Mouse (Mus musculus) common myeloid progenitor, adult 5-6 weeks (primary cell): ENCODE measurements around the gene Gpm6b. TPM values are rescaled to one million over a fixed set of nuclear protein-coding genes. Genes with fewer than 3 reads are reported as not detected.

Source experiments
- ATAC-seq: replicated peaks from 2 replicates; pipeline ENCODE4 v1.8.0; 2016; ENCODE audit warnings: low read depth, mild to moderate bottlenecking, moderate TSS enrichment, inconsistent platforms; ENCODE audit not compliant: poor library complexity, severe bottlenecking
- total RNA-seq: library from RNA; stranded (forward); fragments of 200-1000, 187-1606 nt; gene quantifications from 2 replicates; pipeline ENCODE4 v1.2.3, GENCODE M21; 2017

The Gpm6b gene
- total RNA-seq, 1 experiment from 2014 or later = 0.82 TPM

GRCm38 (mm10) chrX:166348634-166349033 lies 109.9 kb downstream of the Gpm6b start:
- no peak for ATAC-seq

DNA sequence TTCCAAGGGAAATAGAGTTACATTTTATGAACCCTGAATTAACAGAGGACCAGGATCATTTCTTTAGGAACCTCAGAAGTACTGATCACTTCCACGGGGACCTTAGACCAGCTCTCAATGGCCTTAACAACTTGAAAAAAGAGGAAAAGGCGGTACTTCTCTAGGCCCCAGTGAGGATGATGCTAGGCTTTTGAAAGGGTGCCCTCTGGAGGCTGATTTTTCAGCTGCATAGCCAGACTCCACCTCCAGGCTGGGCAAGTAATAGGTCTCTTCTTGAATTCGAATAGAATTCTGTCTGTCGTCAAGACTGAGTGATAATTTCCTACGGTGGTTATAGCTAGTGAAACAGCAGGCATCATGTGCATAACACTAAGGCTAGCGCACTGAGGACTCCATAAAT lies 113.1 kb downstream of the Gpm6b start:
- ATAC-seq = peak; percentile 99

DNA sequence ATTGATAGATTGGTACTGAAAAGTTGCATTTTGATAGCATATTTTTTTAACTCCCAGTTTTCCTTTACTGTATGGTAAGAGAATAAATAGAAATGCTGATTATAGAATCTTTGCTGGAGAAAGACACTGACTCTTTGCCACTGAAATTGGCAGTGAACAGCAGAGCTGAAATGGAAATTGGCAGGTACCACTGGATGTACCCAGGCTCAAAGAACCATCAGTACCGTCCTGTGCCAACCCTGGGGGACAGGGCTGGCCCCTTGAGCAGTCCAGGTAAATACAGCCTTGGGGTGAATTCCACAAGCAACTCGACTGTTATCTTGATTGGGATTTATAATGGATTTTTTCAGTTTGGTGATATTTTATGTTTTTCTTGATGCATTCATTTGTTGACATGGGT lies 114.7 kb downstream of the Gpm6b start:
- no peak for ATAC-seq

GRCm38 (mm10) chrX:166354913-166355312 lies 116.2 kb downstream of the Gpm6b start:
- no peak for ATAC-seq

GRCm38 (mm10) chrX:166356276-166356675 lies 117.6 kb downstream of the Gpm6b start:
- ATAC-seq = 0 out of 2 replicates have a peak, but pooled peaks have one; percentile 47

DNA sequence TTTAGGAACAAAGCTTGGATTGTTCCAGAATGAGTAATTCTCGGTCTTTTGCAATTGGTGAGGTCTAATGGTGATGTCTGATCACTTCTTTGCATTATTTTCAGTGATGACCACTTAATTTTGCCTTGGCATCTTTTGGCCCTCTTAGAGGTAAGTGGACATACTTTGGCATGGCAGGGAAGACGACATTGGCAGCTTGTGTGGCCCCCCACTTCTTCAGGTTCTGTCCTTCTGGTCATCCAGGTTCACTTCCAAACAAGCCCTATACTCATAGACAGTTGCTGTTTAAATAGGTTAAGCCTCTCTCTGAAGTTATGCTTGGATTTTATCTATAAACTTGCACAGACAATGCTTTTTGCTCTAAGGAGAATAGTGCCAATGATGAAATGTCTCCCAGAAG lies 120.2 kb downstream of the Gpm6b start:
- no peak for ATAC-seq

DNA sequence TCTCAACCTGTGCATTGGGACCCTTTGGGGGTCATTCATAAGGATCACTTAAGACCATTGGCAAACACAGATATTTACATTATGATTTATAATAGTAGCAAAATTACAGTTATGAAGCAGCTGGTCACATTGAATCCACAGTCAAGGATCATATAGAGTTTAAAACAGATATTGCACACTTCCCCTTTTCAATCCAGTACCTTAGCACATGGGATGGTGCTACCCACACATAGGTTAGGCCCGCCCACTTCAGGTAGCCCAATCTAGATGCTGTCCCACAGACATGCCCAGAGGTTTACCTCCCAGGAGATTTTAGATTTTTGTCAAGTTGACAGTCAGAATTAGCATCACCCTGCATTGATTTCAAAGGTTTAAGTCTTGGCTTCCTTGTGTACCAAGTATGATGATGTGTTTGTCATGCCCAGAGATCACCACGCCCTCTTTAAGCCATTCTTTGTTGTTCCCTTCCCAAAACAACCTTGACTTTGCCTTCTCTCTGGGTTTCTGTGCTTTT lies 121.3 kb downstream of the Gpm6b start:
- ATAC-seq = peak; percentile 60; the same call in 1 of the 2 replicates

GRCm38 (mm10) chrX:166360455-166360854 lies 121.7 kb downstream of the Gpm6b start:
- peak; percentile 82 for ATAC-seq

- no peak for ATAC-seq
Observed at GRCm38 (mm10) chrX:166365458-166366213, 126.9 kb downstream of the Gpm6b start.

DNA sequence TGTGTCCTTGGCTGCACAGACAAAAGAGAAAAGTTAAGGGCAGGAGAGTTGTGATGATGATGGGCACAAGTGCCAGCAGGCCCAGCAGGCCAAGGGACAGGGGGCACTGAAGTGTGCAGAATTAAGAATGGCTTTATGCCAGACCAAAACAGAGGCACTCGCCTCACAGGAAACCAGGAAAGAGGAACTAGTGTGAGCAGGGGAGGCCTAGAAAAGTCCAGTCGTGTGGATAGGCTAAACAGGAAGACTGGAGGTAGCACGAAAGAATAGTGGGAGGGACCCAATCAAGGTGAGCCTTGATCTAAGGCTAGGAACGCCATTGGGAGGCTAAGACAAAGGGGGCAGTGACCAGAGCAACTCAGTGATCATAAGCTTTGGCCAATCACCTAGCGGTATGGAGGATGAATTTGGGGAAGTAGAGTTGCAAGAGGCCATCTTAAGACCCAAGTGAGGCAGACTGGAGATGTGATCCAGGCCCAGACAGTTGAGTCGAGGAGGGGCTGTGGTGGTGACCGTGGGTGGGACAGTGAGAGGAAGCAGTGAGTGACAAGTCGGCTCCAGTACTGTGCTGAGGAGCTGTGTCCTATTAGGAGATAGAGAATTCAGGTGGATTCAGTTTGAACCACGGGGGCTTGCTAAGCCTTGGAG lies 138.1 kb downstream of the Gpm6b start:
- ATAC-seq = peak; percentile 95

- ATAC-seq = no peak
Observed at GRCm38 (mm10) chrX:166378652-166379051, 139.9 kb downstream of the Gpm6b start.

DNA sequence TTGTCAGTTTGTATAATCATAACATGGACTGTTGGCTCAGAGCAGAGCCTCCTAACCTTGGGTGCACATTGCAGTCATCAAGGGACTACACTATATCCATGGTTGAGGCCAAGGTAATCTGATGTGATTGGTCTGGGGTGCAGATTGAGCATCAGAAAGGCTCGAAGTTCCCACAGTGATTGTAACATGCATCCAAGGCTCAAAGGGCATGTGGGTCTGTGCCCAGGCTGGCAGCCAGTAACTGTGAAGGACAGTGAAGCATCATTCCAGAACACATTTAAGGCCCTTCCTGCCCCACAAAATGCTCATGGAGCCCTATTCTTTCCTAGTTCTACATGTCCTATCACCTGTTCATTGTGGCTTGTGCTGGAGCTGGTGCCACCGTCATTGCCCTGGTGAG lies 144.9 kb downstream of the Gpm6b start:
- no peak for ATAC-seq

GRCm38 (mm10) chrX:166384935-166385334 lies 146.2 kb downstream of the Gpm6b start:
- ATAC-seq = no peak

DNA sequence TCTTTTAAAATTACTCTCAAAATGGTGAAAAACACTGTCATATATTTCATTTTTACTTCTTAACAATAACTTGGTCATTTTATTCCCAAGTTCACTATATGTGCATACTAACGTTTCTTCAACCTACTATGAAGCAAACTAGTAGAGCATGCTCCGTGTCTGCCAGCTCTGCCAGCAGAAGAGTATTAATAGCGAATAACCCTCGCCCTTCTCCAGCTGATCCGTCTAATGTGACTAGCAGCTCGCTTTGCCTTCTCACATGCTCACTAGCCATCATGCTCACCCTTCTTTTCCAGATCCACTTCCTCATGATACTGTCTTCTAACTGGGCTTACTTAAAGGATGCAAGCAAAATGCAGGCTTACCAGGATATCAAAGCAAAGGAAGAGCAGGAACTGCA lies 147.9 kb downstream of the Gpm6b start:
- no peak for ATAC-seq

DNA sequence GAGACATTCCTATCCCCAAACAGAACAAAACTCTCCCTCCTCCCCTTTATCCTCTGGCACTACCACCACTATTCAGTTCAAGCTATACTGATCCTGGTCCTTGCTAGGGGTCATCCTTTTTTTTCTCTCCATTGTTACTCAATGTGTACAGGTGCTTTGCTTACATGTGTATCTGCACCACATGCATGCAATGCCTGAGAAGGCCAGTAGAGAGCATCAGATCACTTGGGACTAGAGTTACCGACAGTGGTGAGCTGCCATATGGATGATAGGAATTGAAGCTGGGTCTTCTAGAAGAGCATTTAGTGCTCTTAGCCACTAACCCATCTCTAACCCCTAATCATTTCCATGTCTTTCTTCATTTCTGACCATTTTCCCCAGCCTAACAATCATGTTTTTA lies 155.0 kb downstream of the Gpm6b start:
- ATAC-seq = no peak

GRCm38 (mm10) chrX:166407865-166408264 lies 169.2 kb downstream of the Gpm6b start:
- ATAC-seq = no peak

GRCm38 (mm10) chrX:166416196-166416595 lies 177.5 kb downstream of the Gpm6b start:
- ATAC-seq = peak; percentile 86

DNA sequence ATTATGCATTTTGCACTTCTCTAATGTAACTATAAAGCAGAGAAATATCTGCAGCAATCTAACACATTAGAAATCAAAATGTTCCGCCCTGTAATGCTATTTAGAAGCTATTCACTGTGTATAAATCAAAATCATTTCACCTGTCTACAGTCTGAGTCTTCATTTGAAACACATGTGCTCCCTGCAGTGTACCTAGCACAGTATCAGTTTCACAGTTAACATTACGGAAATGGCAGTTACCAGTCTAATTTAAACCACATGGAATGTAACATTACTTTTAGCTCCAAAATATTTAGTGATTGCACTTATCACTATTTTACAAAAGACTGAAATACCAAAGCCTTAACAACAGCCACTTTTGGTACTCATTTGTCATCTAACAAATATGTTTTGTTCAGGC lies 196.1 kb downstream of the Gpm6b start:
- ATAC-seq = no peak
